Mouse (Mus musculus): ENCODE data around the gene 1110008P14Rik. TPM values are rescaled to one million over a fixed set of nuclear protein-coding genes. Genes with fewer than 3 reads are reported as not detected.

The 1110008P14Rik gene
- polyA plus RNA-seq, 1 experiment: 134 TPM

- Histone ChIP-seq H3K27me3 (ENCODE audit: control insufficient read depth, insufficient read depth, low read length) (no peaks in the 10 kb centered on the region), H3K36me3 (ENCODE audit: control insufficient read depth, insufficient read depth, low read length) (no peaks in the 10 kb centered on the region), H3K4me3 (ENCODE audit: low read depth, low read length) (no peak overlapping the region), H3K4me1 (ENCODE audit: control insufficient read depth, insufficient read depth, insufficient read length, low read length) (peaks cover 12% of the 10 kb centered on the region), H3K27ac (ENCODE audit: insufficient read depth, low read depth, low read length) (no peak overlapping the region)
- 60% methylated on average over 25 of the region's 25 CpGs for WGBS
- no peak for TF ChIP-seq CTCF (IDR thresholded peaks at IDR 0.05; ENCODE audit: extremely low read depth, insufficient read length, insufficient replicate concordance, low read depth, low read length)
- TF ChIP-seq POLR2A (IDR thresholded peaks at IDR 0.05; ENCODE audit: low read depth, low read length): no peak
These were observed 27.0 kb upstream of the 1110008P14Rik start for GRCm38 (mm10) chr2:32408429-32409424.

DNA sequence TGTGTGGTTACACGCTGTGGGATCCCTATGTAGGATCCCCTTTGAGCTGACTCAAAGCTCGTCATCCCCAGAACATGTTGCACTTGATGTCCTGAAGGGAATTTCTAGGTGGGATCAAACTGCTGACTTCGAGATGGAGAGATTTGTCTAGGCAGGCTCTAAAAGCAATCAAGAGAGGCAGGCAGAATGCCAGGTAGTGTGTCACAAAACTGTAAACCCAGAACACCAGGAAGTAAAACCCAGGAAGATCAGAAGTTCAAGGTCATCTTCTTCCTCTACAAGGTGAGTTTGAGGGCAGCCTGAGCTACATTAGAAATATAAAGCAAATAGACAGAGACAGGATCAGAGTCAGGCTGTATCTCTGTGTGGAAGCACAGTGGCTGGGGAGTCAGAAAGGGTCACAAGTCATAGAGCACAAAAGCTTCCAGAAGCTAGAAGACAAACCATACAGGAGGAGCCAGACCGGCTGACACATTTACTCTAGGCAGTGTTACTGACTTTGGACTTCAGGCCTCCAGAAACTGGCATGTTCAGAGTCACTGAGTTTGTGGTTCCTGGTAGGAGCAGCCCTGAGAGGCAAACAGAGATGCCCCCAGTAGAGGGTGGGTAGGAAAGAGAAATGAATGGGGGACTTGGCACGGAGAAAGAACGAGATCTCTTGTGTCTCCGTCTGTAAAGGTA lies 25.5 kb upstream of the 1110008P14Rik start:
- Histone ChIP-seq H3K4me1 (ENCODE audit: control insufficient read depth, insufficient read depth, insufficient read length, low read length) (peaks cover 12% of the 10 kb centered on the region), H3K27ac (ENCODE audit: insufficient read depth, low read depth, low read length) (no peak overlapping the region), H3K4me3 (ENCODE audit: low read depth, low read length) (no peak overlapping the region), H3K27me3 (ENCODE audit: control insufficient read depth, insufficient read depth, low read length) (no peaks in the 10 kb centered on the region), H3K36me3 (ENCODE audit: control insufficient read depth, insufficient read depth, low read length) (peaks cover 6% of the 10 kb centered on the region)
- TF ChIP-seq CTCF (IDR thresholded peaks at IDR 0.05; ENCODE audit: extremely low read depth, insufficient read length, insufficient replicate concordance, low read depth, low read length) (no peak), POLR2A (IDR thresholded peaks at IDR 0.05; ENCODE audit: low read depth, low read length) (no peak)
- 75% methylated on average over 7 of the region's 7 CpGs for WGBS

DNA sequence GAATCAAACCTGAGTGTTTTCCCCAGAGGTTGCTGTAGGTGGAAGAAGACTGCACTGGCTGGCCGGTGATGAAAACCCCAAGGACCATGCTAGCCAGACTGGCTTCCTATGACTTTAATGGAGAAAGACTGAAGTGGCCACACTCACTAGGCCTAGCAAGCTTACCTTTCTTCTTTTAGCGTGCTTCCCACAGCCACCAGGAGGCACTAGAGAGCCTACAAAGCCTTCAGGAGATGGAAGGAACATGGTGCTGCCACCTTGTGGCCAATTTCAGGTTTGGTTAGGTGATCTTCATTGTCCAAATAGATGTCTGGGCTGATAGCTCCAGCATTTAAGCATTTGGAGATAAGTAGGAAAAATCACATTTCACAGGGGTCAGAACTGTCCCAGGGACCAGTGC lies 22.9 kb upstream of the 1110008P14Rik start:
- TF ChIP-seq POLR2A (IDR thresholded peaks at IDR 0.05; ENCODE audit: low read depth, low read length): no peak
- TF ChIP-seq CTCF (IDR thresholded peaks at IDR 0.05; ENCODE audit: extremely low read depth, insufficient read length, insufficient replicate concordance, low read depth, low read length): peak; percentile 99; the same call in 1 of the 2 replicates
- Histone ChIP-seq H3K27me3 (ENCODE audit: control insufficient read depth, insufficient read depth, low read length) (no peaks in the 10 kb centered on the region), H3K4me3 (ENCODE audit: low read depth, low read length) (no peak overlapping the region), H3K36me3 (ENCODE audit: control insufficient read depth, insufficient read depth, low read length) (peaks cover 26% of the 10 kb centered on the region), H3K27ac (ENCODE audit: insufficient read depth, low read depth, low read length) (no peak overlapping the region), H3K4me1 (ENCODE audit: control insufficient read depth, insufficient read depth, insufficient read length, low read length) (peaks cover 9% of the 10 kb centered on the region)
- WGBS: 18% methylated on average over 2 of the region's 2 CpGs

DNA sequence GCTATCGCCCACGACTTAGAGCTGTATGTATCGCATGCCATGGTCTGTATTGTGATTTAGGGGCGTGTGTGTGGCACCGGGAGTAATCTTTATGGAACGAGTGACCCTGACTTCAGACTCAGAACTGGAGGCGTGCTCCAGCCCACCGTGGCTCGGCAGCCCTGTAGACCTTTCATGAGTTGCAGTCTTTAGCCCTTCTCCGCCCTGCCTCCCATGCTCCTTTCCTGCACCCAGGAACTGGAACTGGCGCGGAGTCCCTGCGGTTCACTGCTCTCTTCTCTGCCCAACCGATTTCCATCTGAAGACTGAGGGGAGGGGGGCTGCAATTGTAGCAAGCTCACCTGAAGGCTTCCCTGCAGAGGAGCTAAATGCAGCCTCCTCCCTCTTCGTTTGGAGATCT lies 15.0 kb upstream of the 1110008P14Rik start:
- TF ChIP-seq POLR2A (IDR thresholded peaks at IDR 0.05; ENCODE audit: low read depth, low read length) (no peak), CTCF (IDR thresholded peaks at IDR 0.05; ENCODE audit: extremely low read depth, insufficient read length, insufficient replicate concordance, low read depth, low read length) (no peak)
- Histone ChIP-seq H3K4me1 (ENCODE audit: control insufficient read depth, insufficient read depth, insufficient read length, low read length) (peaks cover 8% of the 10 kb centered on the region; the same call in 1 of the 2 replicates), H3K4me3 (ENCODE audit: low read depth, low read length) (peak overlapping the region; percentile 90), H3K27me3 (ENCODE audit: control insufficient read depth, insufficient read depth, low read length) (no peaks in the 10 kb centered on the region), H3K27ac (ENCODE audit: insufficient read depth, low read depth, low read length) (peak overlapping the region; percentile 48; the same call in 1 of the 2 replicates), H3K36me3 (ENCODE audit: control insufficient read depth, insufficient read depth, low read length) (peaks cover 15% of the 10 kb centered on the region)
- 1% methylated on average over 15 of the region's 15 CpGs for WGBS

DNA sequence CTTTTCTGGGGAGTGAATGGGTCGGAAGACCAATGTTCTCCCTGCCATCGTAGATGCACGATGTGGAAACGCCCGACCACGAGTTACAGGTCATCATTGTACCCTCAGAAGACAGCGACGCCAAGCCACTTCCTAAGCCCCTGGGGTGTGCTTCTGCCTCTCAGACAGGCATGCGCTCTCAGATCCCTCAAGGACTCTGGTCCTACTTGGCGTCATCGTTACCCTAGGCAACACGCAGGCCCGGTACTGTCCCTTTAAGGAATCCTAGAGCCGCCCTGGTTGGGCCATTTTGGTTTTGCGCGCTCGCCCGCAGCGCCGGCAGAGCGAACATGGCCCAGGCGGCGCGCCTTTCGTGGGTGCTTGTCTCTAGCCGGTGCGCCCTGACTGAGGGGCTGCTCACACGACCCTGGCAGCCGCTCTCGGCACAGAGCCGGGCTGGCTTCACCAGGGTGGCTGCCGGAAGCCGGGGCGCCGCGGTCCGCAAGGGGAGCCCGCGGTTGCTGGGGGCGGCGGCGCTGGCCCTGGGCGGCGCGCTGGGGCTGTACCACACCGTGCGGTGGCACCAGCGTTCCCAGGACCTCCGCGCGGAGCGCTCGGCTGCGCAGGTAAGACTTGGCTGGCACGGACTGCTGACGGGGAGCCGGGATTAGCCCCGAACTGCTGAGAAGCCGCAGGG lies 14.3 kb upstream of the 1110008P14Rik start:
- no peaks in the 10 kb centered on the region for H3K27me3 ChIP-seq (ENCODE audit: control insufficient read depth, insufficient read depth, low read length)
- under 1% methylated on average over 59 of the region's 59 CpGs for WGBS
- TF ChIP-seq POLR2A (IDR thresholded peaks at IDR 0.05; ENCODE audit: low read depth, low read length) (peak; percentile 15), CTCF (IDR thresholded peaks at IDR 0.05; ENCODE audit: extremely low read depth, insufficient read length, insufficient replicate concordance, low read depth, low read length) (no peak)
- H3K4me1 ChIP-seq (ENCODE audit: control insufficient read depth, insufficient read depth, insufficient read length, low read length): peaks cover 8% of the 10 kb centered on the region; the same call in 1 of the 2 replicates
- H3K36me3 ChIP-seq (ENCODE audit: control insufficient read depth, insufficient read depth, low read length): peaks cover 9% of the 10 kb centered on the region
- peak overlapping the region; percentile 92 for H3K27ac ChIP-seq (ENCODE audit: insufficient read depth, low read depth, low read length)
- H3K4me3 ChIP-seq (ENCODE audit: low read depth, low read length): peak overlapping the region; percentile 90

GRCm38 (mm10) chr2:32395484-32395945 lies 13.8 kb upstream of the 1110008P14Rik start, which contains the start of gene Ptges2:
Ptges2 (plus strand) TSS chr2:32395896.
- Histone ChIP-seq H3K4me1 (ENCODE audit: control insufficient read depth, insufficient read depth, insufficient read length, low read length) (peaks cover 8% of the 10 kb centered on the region; the same call in 1 of the 2 replicates), H3K27me3 (ENCODE audit: control insufficient read depth, insufficient read depth, low read length) (no peaks in the 10 kb centered on the region), H3K27ac (ENCODE audit: insufficient read depth, low read depth, low read length) (peak within 1 kb of the TSS; percentile 92), H3K4me3 (ENCODE audit: low read depth, low read length) (peak within 1 kb of the TSS; percentile 90), H3K36me3 (ENCODE audit: control insufficient read depth, insufficient read depth, low read length) (peaks cover 3% of the 10 kb centered on the region; the same call in 1 of the 2 replicates)
- TF ChIP-seq CTCF (IDR thresholded peaks at IDR 0.05; ENCODE audit: extremely low read depth, insufficient read length, insufficient replicate concordance, low read depth, low read length) (0 out of 2 replicates have a peak, but pooled peaks have one; percentile 14), POLR2A (IDR thresholded peaks at IDR 0.05; ENCODE audit: low read depth, low read length) (peak; percentile 48; the same call in 1 of the 2 replicates)
- under 1% methylated on average over 31 of the region's 31 CpGs for WGBS
